Mouse (Mus musculus): ENCODE data around the gene Tmem235. TPM values are rescaled to one million over a fixed set of nuclear protein-coding genes. Genes with fewer than 3 reads are reported as not detected.
A peak's percentile ranks its signal among the peaks of the same experiment; 100 is the strongest.

Tmem235 gene
- total RNA-seq, 2 experiments from 2014 or later = not detected

DNA sequence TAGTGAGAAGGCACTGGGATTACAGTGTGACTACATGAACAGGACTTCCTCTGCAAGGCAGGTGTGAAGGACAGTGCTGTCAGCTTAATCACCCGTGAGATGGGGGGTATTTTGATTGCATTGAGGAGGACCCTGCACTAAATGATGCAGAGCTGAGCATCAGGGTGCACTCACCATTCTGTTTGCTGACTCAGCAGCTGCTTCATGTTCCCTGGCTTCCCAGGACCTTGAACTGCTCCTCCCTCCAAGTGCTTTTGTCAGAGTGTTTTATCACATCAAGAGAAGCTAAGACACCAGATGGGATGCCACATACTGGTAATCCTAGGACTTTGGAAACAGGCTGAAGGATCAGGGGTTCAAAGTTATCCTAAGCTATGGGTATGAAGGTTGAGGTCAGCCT is 4.6 kb upstream of the Tmem235 start:
- intact Hi-C loops (cut with DNase I; ENCODE audit: low total_unique reads) = no loop called here
- no peak for DNase-seq

DNA sequence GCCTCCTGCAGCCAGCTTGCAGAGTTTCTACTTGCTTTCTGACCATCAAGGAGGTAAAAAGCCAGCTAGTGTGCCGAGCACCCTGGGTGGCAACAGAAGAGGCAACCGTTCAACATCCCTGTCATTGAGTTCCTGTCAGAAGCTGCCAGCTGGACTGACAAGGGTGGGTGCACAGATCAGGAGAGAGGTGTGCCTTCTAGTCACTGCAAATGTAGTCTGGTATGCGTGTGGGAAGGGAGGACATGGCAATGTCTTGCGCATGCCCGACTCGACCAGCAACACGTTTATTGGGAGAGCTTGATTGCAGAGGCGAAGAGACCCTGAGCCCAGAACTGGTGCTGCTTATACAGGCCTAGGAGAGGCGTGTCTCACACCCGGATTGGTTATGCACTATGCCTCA is 3.1 kb upstream of the Tmem235 start:
- intact Hi-C loops (cut with DNase I; ENCODE audit: low total_unique reads) = no loop called here
- DNase-seq = no peak

- intact Hi-C loops (cut with DNase I; ENCODE audit: low total_unique reads) = no loop called here
- no peak for DNase-seq
Observed at GRCm38 (mm10) chr11:117858392-117858791, 2.2 kb upstream of the Tmem235 start.

DNA sequence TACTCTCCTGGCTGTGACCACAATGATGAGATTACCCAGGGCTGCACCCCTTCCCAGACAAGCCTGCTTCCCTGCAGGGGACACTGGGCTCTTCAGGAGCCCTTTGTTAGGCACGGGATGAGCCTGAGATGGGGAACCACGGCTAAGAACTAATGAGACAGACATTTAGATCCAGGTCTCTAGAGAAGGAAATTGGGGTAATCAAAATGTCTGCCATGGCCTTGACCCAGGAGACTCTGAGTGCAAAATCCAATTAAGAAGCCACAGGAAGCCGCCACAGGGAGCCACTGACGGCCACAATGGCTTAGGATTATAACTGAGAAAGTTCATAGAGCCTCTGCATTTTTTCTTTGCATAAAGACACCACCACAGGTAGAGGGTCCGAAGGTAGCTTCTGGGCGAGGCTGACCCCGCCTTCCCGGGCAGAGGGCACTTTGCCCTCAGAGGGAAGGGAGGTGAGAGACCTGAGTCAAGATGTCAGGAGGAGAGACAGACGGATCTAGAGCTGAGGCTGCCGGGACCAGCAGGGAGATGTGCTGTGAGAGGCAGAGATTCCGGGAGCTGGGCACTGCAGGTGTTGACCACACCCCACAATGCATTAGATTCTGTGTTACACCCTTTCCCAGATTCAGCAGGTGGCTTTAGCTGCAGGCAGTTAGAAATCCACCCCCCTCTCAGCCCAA is 2.8 kb downstream of the Tmem235 start:
- intact Hi-C loops (cut with DNase I; ENCODE audit: low total_unique reads) = no loop called here

GRCm38 (mm10) chr11:117864805-117865204 is 4.3 kb downstream of the Tmem235 start:
- no peak for DNase-seq
- intact Hi-C loops (cut with DNase I; ENCODE audit: low total_unique reads) = loop anchor here (5.0 kb wide), 1 partner anchor 237 kb away; no protein-coding TSS in a partner anchor

More for the DNA sequence above, 2.8 kb downstream of the Tmem235 start:
- no peak for DNase-seq

DNA sequence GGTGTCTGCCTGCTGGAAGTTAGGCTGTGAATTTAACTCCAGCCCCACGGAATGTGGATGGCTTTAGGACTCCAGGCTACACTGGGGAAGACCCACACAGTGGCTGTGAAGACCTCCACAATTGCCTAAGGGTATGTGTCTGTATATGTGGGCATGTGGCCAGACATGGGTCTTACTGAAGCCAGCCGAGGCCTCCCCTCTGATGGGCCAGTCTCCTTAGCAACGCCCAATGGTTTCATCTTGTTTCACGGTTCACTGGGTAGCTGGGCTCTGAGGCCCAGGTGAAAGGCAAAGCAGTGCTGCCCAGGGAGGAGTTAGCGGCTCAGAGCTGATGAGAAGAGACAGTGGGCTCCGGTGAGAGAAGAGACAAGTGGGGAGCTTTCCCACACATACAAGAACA is 5.4 kb downstream of the Tmem235 start:
- intact Hi-C loops (cut with DNase I; ENCODE audit: low total_unique reads) = loop anchor here (5.0 kb wide), 1 partner anchor 236 kb away; no protein-coding TSS in a partner anchor
- DNase-seq = no peak

DNA sequence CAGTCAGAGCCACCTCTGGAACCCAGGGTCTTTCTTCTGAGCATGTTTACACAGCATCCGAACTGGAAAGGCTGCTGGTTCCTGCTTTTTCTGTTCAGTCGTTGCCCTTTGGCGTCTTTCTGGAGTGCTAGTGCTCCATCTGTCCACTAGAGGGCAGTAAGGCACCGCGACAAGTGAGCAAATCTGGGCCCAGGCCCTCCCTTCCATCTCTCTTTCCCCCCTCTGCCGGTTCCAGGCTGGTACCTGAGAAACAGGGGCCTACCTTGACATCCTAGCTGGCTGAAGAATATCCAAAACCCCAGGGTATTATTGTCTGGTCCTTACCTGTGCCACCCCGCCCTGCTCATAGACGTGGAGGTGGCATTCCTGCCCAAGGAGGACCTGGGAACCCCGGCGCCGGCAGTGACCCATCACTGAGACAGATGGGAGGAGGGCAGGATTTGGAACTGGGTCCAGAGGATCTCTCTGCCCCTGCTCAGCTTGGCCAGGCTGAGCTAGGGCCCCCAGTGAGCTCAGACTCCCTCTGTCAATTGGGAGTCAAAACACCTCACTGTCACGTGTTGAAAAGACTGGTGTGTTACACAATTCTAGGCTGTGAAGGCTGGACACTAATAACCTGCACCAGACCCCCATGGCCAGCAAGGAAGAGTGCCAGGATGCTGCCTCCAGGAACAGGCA is 10.3 kb downstream of the Tmem235 start:
- DNase-seq = peak; percentile 69
- intact Hi-C loops (cut with DNase I; ENCODE audit: low total_unique reads) = loop anchor here (5.0 kb wide), 2 partner anchors 96 to 146 kb away; no protein-coding TSS in a partner anchor

DNA sequence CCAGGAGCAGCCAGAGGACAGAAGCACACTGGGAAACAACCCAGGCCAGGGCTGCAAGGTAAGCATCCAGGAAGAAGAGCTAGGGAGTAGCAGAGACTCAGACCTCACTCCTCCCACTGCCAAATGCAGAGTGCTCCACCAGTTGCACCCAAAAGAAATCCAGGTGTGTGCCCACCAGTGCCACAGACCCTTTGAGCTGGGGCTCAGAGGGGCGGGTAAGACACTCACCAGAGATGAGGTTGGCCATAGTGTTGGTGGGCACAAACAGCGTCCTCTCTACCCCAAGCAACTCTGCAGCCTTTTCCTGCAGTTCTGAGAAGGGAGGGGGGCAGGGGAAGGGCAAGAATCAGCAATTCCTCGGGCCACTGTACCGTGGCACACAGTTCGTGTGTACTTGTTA is 10.8 kb downstream of the Tmem235 start:
- intact Hi-C loops (cut with DNase I; ENCODE audit: low total_unique reads) = loop anchor here (5.0 kb wide), 2 partner anchors 96 to 146 kb away; no protein-coding TSS in a partner anchor
- DNase-seq = no peak

DNA sequence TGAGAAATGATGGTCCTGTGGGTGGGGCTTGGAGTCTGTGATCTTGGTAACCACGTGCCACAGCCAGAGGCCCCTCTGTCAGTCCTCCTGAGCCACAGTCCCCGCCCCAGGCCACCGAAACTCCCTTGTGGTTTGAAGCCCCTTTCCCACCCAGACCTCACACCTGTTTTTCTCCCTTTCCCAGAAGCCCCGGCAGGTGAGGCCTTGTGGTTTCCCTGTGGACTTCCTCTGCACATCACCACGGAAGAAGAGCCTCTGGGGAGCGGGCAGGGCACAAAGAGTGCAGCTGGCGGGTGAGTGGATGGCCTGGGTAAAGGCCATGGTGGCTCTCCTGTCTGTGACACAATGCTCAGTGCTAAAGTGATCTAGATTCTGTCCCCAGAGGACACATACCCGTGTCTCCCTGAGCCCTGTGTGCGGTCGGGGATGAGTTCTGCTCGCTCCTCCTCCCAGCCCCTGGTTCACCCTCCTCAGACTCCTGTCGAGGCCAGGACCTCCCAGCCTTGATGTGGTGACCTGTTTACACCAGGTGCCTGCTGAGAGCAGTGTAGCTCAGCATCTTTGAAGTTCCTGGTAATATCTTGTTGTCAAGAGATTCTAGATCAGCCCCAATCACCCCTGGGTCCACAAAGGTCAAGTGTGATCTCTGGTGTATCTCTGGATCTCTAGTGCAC is 11.5 kb downstream of the Tmem235 start:
- intact Hi-C loops (cut with DNase I; ENCODE audit: low total_unique reads) = loop anchor here (5.0 kb wide), 2 partner anchors 95 to 145 kb away; no protein-coding TSS in a partner anchor
- no peak for DNase-seq

GRCm38 (mm10) chr11:117872861-117873608 is 12.5 kb downstream of the Tmem235 start, which contains the start of gene Tha1:
Gene Tha1 (minus strand): TSS chr11:117873481.
- intact Hi-C loops (cut with DNase I; ENCODE audit: low total_unique reads) = loop anchor here (5.0 kb wide), 2 partner anchors 94 to 144 kb away; no protein-coding TSS in a partner anchor
- peak; percentile 88 for DNase-seq

GRCm38 (mm10) chr11:117874419-117874818 is 13.9 kb downstream of the Tmem235 start:
- intact Hi-C loops (cut with DNase I; ENCODE audit: low total_unique reads) = loop anchor here (5.0 kb wide), 2 partner anchors 93 to 143 kb away; no protein-coding TSS in a partner anchor

GRCm38 (mm10) chr11:117875681-117876080 is 15.1 kb downstream of the Tmem235 start:
- intact Hi-C loops (cut with DNase I; ENCODE audit: low total_unique reads) = no loop called here
- no peak for DNase-seq

More at GRCm38 (mm10) chr11:117874419-117874818, 13.9 kb downstream of the Tmem235 start:
- DNase-seq = no peak

DNA sequence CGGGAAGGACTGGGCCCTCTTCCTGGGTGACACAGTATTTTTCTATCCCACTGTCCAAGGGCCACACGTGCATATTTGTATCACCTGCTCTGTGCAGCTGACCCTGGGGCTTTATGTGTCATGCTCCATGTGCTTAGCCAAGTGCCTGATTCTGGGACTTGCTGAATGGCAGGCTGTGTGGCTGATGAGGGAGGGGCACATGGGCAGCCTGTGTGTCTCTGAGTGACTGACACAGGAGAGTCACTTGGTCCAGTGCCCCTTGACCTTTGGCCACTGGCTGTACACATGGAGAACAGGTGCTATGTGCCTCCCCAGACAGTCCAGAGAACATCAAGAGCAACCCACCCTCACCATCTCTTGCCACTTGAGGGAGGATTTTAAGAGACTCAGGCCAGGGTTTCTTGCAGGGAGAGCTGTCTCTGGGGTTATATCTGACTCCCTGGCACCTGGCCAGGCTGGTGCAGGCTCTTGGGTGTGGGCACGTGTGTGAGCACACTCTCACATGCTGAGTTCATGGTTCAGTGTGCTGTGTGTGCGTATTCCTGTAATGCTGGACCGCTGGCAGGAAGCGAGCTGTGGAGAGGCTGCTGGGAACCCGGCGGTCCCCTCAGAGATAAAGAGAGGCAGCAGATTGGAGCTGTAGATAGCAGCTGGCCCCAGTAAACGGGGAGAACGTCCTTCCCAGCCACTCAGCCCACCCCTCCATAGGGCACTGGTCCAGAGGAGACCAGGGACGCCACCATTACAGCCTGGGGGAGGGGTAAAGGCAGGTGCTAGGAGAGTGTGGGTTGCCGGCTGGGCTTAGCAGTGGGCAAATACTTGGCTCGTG is 17.6 kb downstream of the Tmem235 start:
- intact Hi-C loops (cut with DNase I; ENCODE audit: low total_unique reads) = no loop called here

DNA sequence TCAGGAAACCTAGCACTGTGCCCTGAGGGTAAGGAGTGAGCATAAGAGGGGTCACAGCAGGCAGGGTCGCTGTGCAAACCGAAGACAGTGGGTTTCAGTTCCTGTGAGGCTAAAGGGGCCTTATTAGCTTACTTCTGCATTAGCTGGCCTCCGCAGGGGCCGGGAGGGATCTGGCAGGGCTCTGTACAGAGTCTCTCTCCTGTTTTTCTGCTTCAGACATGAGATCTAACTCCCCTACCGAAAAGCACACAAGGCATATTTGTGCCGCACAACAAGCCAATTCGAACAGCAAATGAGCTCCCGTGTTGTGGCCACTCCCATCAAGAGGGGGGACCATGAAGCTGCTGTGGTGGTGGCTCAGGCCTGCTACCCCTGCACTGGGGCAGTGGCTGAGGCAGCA is 18.3 kb downstream of the Tmem235 start:
- intact Hi-C loops (cut with DNase I; ENCODE audit: low total_unique reads) = no loop called here

More for the DNA sequence above, 17.6 kb downstream of the Tmem235 start:
- peak; percentile 56 for DNase-seq

GRCm38 (mm10) chr11:117879676-117880075 is 19.1 kb downstream of the Tmem235 start:
- no peak for DNase-seq
- intact Hi-C loops (cut with DNase I; ENCODE audit: low total_unique reads) = no loop called here

More for the DNA sequence above, 18.3 kb downstream of the Tmem235 start:
- DNase-seq = no peak

DNA sequence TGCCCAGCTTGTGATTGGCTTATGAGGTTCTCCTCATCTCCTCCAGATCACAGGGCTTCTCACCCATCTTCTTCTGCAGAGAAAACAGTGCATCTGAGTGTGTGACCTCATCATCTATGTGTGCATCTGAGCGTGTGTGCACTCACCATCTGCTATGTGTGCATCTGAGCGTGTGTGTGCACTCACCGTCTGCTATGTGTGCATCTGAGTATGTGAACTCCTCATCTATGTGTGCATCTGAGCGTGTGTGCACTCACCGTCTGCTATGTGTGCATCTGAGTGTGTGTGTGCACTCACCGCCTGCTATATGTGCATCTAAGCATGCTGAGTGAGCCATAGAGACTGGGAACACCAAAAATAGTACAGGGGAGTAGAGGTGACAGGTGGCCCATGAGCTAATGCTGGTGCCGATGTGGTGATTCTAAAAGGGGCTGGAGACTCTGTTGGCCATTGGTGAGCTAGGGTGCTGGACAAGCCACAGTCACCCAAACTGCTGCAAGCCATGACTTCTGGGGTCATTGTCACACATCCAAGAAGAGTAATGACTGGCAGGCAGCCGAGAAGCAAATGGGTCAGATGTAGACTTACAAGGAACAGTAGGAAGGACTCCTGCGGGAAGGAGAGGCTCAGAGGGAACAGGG is 19.9 kb downstream of the Tmem235 start:
- no peak for DNase-seq
- intact Hi-C loops (cut with DNase I; ENCODE audit: low total_unique reads) = no loop called here

DNA sequence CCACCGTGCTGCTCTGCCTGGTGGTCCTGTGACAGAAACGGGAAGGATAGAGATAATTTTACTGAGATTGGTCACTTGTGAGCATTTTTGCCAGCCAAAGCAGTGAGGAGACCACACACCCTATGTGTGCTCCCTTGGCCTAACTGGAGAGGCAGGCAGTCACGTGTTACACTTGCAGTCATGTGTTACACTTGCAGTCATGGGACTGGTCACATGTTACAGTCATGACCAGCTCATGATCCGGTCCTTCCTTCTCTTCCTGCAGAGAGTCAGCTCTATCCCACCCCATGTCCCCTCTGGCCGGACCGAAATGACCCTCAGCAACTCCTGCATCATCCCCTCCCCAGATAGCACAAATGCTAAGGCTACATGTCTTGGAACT is 20.4 kb downstream of the Tmem235 start:
- intact Hi-C loops (cut with DNase I; ENCODE audit: low total_unique reads) = no loop called here
- DNase-seq = no peak

DNA sequence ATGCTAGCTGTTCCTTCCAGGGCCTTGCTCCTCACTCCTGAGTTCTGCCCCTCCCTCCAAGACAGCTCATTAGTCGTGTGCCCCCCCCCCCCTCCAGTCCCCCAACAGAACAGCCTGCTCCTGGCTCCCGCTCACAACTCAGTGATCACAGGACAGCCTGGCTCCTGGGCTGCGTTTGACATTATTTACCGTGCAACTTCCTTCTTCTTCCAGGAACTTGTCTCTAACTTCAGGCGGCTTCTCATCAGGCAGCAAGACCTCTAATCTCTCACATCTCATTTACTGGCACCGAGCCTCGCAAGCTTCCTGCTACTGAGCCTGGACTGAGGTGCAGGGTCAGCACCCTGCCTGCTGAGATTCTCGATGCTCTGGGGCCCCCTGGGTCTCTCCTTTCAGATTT is 21.2 kb downstream of the Tmem235 start:
- intact Hi-C loops (cut with DNase I; ENCODE audit: low total_unique reads) = no loop called here
- DNase-seq = no peak

Measured in gastrocnemius, postnatal 14 days (tissue).